Mouse (Mus musculus) neutrophil, adult 59 days (primary cell): ENCODE measurements around the gene Gm3646. TPM values are rescaled to one million over a fixed set of nuclear protein-coding genes. Genes with fewer than 3 reads are reported as not detected.

ENCODE experiments used
- total RNA-seq, 2 experiments: library from RNA; stranded (reverse); gene quantifications; 1 replicate in 1 of 2; 2 replicates in 1 of 2; pipeline ENCODE4 v1.2.4; 2023

The Gm3646 gene
- not detected for total RNA-seq

GRCm38 (mm10) chr1:39805243-39805979, at the start of gene Gm3646:
Gm3646 (minus strand) TSS chr1:39805332.

Other genes with a start within 250 kb of the Gm3646 start
- 100 to 1,000 TPM in 1 of 2 experiments, 10 to 100 TPM in 1; 97.2 to 121 TPM for gene Rnf149, start 227.9 kb downstream of the Gm3646 start, total RNA-seq
- not detected for gene Creg2, start 153.9 kb downstream of the Gm3646 start, total RNA-seq
- not detected for gene Rfx8, start 84.3 kb downstream of the Gm3646 start, total RNA-seq
- 100 to 1,000 TPM; 239 to 245 TPM for gene Map4k4, start 95.6 kb upstream of the Gm3646 start, total RNA-seq